30 mouse cellular contexts compared by ENCODE assay signal in genomic region chr4:52324300-52324699, GRCm38 (mm10).
DNase-seq lines count a peak whose midpoint lies in the region; ATAC-seq and TF ChIP-seq lines count a peak whose summit lies in the region.
"Had no signal": no experiment of that assay in that cellular context is flagged by ENCODE, and none has a peak within 500 bp of the region (broad histone marks: within the 10 kb centered on the region; RNA-seq: fewer than 3 reads in every experiment).

No protein-coding gene starts in this region.

- H3K27ac ChIP-seq in embryonic facial prominence, embryonic 14.5 days (replicated peaks; ENCODE audit: low read depth, low read length), result no peak overlapping the region
- no peak overlapping the region for H3K27ac ChIP-seq in embryonic facial prominence, embryonic 10.5 days (replicated peaks)
- H3K27ac ChIP-seq in heart, adult 2 months, result peak overlapping the region; percentile 19; the same call in 1 of the 2 replicates
- H3K27ac ChIP-seq: embryonic facial prominence, embryonic 12.5 days; embryonic facial prominence, embryonic 15.5 days; forebrain, embryonic 10.5 days; forebrain, embryonic 12.5 days had no signal

- TF ChIP-seq POLR2A in heart, adult 2 months (IDR thresholded peaks at IDR 0.05; ENCODE audit: insufficient read depth, low read depth, low read length), result no peak

- H3K4me2 ChIP-seq in embryonic facial prominence, embryonic 14.5 days (ENCODE audit: low read depth, low read length), result no peak overlapping the region
- H3K4me2 ChIP-seq: embryonic facial prominence, embryonic 12.5 days; embryonic facial prominence, embryonic 15.5 days; forebrain, embryonic 12.5 days had no signal

- no peak for TF ChIP-seq EP300 in heart, adult 2 months (IDR thresholded peaks at IDR 0.05; ENCODE audit: insufficient read depth, low read depth, low read length)

- DNase-seq in embryonic facial prominence, embryonic 14.5 days (ENCODE audit: low spot score), result peak; percentile 20
- no peak for DNase-seq in embryonic facial prominence, embryonic 10.5 days (ENCODE audit: low spot score)
- DNase-seq in heart, adult 2 months, result no peak
- no peak for DNase-seq in heart, adult 9 months (ENCODE audit: low spot score in 2 of 2)
- peak; percentile 13 for DNase-seq in retina, embryonic 14.5 days (ENCODE audit: low spot score)
- no peak for DNase-seq in retina, postnatal 1 day
- no peak for DNase-seq in ovary, postnatal 10 days (ENCODE audit: low spot score)
- DNase-seq: adrenal gland, adult 8-10 months; adrenal gland, postnatal 14 days; adrenal gland, postnatal 36 days; B cell, adult 2 months; cerebellum, adult 11 months; cerebellum, adult 18-20 months; cerebellum, adult 8-10 months; cerebellum, adult 9-11 months; cerebellum, postnatal 14 days; cerebellum, postnatal 36 days; embryo, embryonic 11 days had no signal

- H3K27me3 ChIP-seq in embryonic facial prominence, embryonic 14.5 days (replicated peaks; ENCODE audit: control insufficient read depth, insufficient read depth, low read length), result no peaks in the 10 kb centered on the region
- H3K27me3 ChIP-seq in embryonic facial prominence, embryonic 10.5 days (replicated peaks; ENCODE audit: low read depth, poor library complexity, severe bottlenecking), result no peaks in the 10 kb centered on the region
- no peaks in the 10 kb centered on the region for H3K27me3 ChIP-seq in heart, adult 2 months (ENCODE audit: control insufficient read depth, insufficient read depth, low read length)
- H3K27me3 ChIP-seq: CH12.LX; embryonic facial prominence, embryonic 12.5 days; embryonic facial prominence, embryonic 15.5 days; forebrain, embryonic 12.5 days; Patski had no signal

- H3K79me2 ChIP-seq in heart, adult 2 months (replicated peaks; ENCODE audit: control insufficient read depth, insufficient read depth, low read length), result no peaks in the 10 kb centered on the region

- H3K4me1 ChIP-seq in embryonic facial prominence, embryonic 14.5 days (ENCODE audit: control insufficient read depth, insufficient read depth, low read length), result no peaks in the 10 kb centered on the region
- no peaks in the 10 kb centered on the region for H3K4me1 ChIP-seq in embryonic facial prominence, embryonic 10.5 days
- no peaks in the 10 kb centered on the region for H3K4me1 ChIP-seq in heart, adult 2 months (ENCODE audit: control insufficient read depth, insufficient read depth, low read length)
- H3K4me1 ChIP-seq: embryonic facial prominence, embryonic 12.5 days; embryonic facial prominence, embryonic 15.5 days; forebrain, embryonic 10.5 days; forebrain, embryonic 12.5 days had no signal

- no peak for TF ChIP-seq CTCF in heart, adult 2 months (IDR thresholded peaks at IDR 0.05)

- 24% methylated on average over 3 of the region's 3 CpGs for WGBS in embryonic facial prominence, embryonic 14.5 days
- 62% methylated on average over 3 of the region's 3 CpGs for WGBS in embryonic facial prominence, embryonic 10.5 days
- WGBS in heart, adult 2 months, result 10% methylated on average over 3 of the region's 3 CpGs

- intact Hi-C loops in heart, adult 2 months (cut with DNase I), result no loop called here

- H3K9ac ChIP-seq in embryonic facial prominence, embryonic 14.5 days (ENCODE audit: low read depth, low read length), result no peak overlapping the region
- H3K9ac ChIP-seq in heart, adult 2 months (ENCODE audit: low read depth, low read length), result no peak overlapping the region
- H3K9ac ChIP-seq: embryonic facial prominence, embryonic 12.5 days; embryonic facial prominence, embryonic 15.5 days; forebrain, embryonic 12.5 days had no signal

- no peak for ATAC-seq in embryonic facial prominence, embryonic 14.5 days (ENCODE audit: low read depth)
- ATAC-seq: activated CD4-positive, CD25-positive, alpha-beta regulatory T cell, adult 4 months; CD4-positive, CD25-positive, alpha-beta regulatory T cell, adult 4 months; forebrain, embryonic 14.5 days; forebrain, embryonic 16.5 days; Patski had no signal

- H3K4me3 ChIP-seq in embryonic facial prominence, embryonic 14.5 days (ENCODE audit: low read depth, low read length), result no peak overlapping the region
- no peak overlapping the region for H3K4me3 ChIP-seq in embryonic facial prominence, embryonic 10.5 days
- H3K4me3 ChIP-seq in heart, adult 2 months, result no peak overlapping the region
- H3K4me3 ChIP-seq: embryonic facial prominence, embryonic 12.5 days; embryonic facial prominence, embryonic 15.5 days; erythroblast, embryonic 14.5 days; forebrain, embryonic 10.5 days; forebrain, embryonic 12.5 days had no signal

- no peaks in the 10 kb centered on the region for H3K9me3 ChIP-seq in embryonic facial prominence, embryonic 14.5 days (ENCODE audit: control insufficient read depth, low read length)
- H3K9me3 ChIP-seq in embryonic facial prominence, embryonic 10.5 days, result no peaks in the 10 kb centered on the region
- H3K9me3 ChIP-seq: embryonic facial prominence, embryonic 12.5 days; embryonic facial prominence, embryonic 15.5 days; forebrain, embryonic 10.5 days; forebrain, embryonic 12.5 days; G1E had no signal

- H3K36me3 ChIP-seq in embryonic facial prominence, embryonic 14.5 days (ENCODE audit: control insufficient read depth, insufficient read depth, low read length), result no peaks in the 10 kb centered on the region
- H3K36me3 ChIP-seq in embryonic facial prominence, embryonic 10.5 days (replicated peaks), result no peaks in the 10 kb centered on the region
- H3K36me3 ChIP-seq in heart, adult 2 months (ENCODE audit: control insufficient read depth, insufficient read depth, low read length), result no peaks in the 10 kb centered on the region
- H3K36me3 ChIP-seq: embryonic facial prominence, embryonic 12.5 days; embryonic facial prominence, embryonic 15.5 days; forebrain, embryonic 10.5 days; forebrain, embryonic 12.5 days; G1E had no signal

Comparison
In these comparisons a context has a peak if more than half of its experiments do, and no peak if none do; other contexts are left out.
1. DNase-seq: peak in embryonic facial prominence, embryonic 14.5 days (single experiment) and retina, embryonic 14.5 days (single experiment); none in embryonic facial prominence, embryonic 10.5 days (single experiment), heart, adult 2 months (0 of 2), heart, adult 9 months (0 of 2), retina, postnatal 1 day (single experiment) and ovary, postnatal 10 days (single experiment).